Mouse (Mus musculus): ENCODE data around the gene Tmem220.
"Not testable (repeated sequence)": the region's sequence is repeated elsewhere in the genome, so short reads cannot be mapped to it uniquely, and the experiment has no call there.

Gene Tmem220

DNA sequence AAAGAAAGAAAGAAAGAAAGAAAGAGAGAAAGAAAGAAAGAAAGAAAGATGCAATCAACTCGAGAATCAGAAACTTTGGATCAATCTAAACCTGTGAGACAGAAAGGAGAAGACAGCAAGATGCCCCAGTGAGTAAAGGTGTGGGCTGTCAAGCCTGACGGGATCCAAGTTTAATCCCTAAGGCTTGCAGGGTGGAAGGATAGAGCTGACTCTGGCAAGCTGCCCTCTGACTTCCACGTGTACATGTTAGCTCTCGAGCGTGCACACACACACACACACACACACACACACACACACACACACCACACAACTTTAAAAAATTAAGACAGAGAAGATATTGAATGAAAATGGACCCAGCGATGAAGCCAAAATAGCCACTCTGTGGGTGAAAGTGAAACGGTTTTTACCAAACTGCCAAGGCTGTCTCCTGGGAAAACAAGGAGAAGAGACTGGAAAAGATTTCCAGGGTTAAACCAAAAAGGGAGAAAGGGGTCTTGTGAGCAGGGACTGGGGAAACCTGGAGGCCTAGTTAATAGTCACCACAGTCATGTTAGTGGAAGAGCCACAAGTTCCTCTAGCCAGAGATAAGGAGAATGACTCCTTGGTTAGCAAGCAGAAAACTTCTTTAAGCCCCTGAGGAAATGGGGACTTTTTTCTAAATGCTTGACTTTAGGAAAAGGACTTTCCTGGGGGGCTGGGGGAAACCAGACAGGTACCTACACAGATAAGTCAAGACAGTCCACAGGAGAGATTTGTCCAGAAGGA, 5.1 kb upstream of the Tmem220 start:
- no peak for DNase-seq (ENCODE audit: low spot score)

DNA sequence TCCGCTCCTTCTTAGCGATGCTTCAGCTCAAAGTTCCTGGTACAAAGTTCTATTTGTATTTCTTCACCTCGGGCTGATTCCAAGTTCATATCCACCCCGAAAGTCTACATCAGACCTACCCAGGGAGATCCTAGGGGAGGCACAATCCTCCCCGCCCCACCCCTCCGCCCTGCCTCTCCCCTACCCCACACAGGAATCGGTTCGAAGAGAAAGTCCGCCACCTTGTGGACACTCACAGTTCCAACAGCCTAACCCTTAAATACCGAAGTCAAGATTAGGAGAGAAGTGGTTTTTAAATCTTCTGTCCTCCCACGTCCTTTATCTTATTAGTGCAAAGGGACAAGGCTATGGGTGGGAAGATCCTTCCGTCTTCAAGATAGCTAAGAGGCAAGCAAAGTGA, 4.0 kb upstream of the Tmem220 start:
- peak; percentile 51 for DNase-seq (ENCODE audit: low spot score)

DNA sequence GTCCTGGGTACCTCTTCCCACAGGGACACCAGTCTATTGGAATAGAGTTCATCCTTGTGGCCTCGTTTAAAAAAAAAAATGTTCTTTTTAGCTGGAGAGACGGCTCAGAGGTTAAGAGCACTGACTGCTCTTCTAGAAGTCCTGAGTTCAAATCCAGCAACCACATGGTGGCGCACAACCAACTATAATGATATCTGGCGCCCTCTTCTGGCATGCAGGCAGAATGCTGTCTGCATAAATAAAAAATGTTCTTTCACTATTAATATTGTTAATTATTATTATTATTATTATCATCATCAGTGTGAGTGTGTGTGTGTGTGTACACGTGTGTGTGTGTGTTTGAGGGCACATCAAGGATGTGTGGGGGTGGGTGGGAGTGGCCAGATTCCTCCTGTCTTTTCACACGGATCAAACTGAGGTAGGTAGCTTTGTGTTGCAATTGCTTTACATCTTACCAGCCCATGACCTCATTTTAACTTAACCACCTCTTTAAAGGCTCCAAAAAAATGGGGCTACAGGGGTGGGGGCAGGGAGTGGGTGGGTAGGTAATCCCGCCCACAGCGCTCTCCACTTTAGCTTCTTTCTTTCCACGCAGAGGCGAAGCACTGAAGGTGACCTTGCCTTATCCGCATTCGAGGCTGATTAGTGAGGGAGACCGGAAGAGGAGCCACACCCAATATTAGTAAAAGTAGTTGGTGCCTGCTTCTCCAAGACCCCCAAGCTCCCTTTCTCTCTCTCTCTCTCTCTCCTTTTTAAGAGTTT, 2.4 kb upstream of the Tmem220 start:
- DNase-seq (ENCODE audit: low spot score): no peak

DNA sequence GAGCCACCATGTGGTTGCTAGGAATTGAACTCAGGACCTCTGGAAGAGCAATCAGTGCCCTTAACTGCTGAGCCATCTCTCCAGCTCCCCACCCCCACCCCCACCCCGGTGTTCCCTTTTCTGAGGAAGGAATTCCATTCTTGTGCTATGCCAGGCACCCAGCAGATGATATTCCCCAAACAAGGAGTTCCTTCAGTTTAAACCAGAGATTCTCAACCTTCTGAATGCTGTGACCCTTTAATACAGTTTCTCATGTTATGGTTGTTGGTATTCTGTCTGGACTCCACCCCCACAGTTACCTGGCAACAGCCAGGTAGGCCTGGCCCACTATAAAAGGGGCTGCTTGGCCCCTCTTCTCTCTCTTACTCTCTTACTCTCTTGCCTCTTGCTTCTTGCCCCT, 1.8 kb upstream of the Tmem220 start:
- not testable (repeated sequence) for DNase-seq (ENCODE audit: low spot score)

DNA sequence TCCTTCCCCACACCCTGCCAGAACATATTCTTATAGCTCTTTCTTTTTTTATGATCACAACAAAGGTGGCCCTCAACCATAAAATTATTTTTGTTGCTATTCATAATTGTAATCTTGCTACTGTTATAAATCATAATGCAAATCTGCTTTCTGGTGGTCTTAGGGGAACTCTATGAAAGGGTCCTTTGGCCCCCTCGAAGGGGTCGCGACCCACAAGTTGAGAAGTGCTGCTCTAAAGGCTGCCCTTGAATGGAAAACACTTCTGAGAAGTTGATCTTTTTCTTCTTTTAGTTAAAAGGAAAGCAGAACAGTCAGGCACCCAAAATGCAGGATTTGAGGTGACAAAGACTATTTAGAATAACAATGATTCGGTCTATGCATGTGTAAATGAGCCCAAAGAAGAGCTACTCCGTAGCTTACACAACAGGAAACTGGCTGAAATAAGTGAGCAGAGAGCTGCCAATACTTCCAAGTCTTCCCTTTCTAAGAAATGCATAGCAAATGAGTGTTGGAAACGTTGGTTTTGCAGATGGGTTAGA, 1.1 kb upstream of the Tmem220 start:
- no peak for DNase-seq (ENCODE audit: low spot score)

DNA sequence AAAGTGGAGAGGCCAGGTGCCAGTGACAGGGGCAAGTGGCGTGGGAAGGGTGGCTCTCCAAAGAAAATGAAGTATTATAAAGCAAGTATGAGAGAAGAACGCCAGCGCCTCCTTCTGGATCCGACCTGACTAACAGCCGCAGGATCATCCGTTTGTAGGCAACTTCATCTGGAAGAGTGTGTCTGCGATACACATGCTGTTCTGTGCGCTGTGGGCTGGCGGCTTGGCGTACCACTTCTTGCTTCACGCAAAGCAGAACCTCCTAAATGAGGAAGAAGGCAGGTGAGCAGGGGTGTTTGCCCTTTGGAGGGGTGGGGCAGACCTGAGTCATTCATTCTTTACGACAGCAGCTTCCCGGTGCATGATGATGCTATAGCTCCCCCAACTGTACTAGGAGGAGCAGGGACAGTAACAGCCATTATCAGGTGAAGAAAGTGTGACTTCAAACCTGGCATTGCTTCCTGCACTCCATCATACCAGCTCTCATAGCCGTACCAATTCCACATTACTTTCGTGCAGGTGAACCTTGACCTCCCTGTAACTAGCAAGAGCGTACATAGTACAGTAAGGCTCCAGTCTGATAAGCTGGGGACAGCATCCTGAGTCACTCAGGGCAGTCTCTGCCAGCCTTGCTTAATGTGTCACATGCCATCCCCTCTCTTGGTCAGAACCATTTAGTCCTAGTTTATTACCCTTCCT, 6.1 kb downstream of the Tmem220 start:
- no peak for DNase-seq (ENCODE audit: low spot score)

DNA sequence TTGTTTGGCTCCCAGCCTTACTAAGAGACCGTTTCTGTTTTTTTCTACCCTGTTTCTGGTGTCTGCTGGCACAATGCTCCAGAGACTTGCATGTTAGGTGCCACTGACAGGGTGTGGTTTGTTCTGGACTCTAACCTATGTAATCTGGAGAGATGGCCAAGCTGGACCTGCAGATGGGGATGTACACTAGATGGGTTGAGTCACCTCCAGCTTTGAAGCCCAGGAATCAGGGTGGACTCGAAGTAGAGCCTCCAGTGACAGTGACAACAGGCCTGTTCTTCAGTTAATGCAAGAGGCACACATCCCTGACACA, 6.6 kb downstream of the Tmem220 start:
- no peak for DNase-seq (ENCODE audit: low spot score)

DNA sequence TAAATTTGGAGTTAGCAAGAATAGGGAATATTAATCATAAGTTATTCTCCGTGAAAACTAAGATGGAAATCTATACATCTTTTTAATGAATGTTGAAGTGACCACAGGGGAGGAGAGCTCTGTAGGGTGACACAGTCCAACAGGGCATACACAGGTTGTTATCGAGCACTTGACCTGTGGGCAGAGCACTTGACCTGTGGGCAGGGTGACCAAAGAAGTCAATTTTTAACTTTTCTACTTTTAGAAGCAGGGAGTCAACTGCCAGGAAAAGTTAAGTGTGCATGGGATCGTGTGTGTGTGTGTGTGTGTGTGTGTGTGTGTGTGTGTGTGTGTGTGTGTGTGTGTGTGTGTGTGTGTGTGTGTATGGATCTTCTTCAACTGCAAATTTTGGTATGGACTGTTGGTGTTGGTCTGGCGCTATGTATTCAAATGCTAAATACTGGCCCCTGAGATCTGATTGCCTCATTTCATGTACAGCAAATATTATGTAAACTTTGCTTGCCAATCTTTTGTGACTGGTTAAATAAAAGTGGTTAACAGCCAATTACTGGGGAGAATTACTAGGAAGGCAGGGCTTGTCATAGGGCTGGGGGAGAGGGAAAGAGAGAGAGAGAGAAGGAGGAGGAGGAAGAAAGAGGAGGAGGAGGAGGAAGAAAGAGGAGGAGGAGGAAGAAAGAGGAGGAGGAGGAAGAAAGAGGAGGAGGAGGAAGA, 10.0 kb downstream of the Tmem220 start:
- DNase-seq (ENCODE audit: low spot score): no peak

DNA sequence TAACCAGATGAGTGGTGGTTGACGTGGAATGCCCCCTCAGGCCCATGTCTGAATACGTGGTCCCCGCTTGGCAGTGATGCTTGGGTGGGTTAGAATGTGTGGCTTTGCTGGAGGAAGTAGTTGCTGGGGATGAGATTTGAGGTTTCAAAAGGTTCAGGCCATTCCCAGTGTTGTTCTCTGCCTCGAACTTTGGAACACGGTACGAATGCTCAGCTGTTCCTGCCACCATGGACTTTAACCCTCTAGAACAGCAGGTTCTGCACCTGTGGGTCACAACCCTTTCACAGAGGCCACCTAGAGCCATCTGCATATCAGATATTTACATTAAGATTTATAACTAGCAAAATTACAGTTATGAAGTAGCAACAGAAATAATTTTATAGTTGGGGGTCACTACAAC, 11.3 kb downstream of the Tmem220 start:
- no peak for DNase-seq (ENCODE audit: low spot score)

DNA sequence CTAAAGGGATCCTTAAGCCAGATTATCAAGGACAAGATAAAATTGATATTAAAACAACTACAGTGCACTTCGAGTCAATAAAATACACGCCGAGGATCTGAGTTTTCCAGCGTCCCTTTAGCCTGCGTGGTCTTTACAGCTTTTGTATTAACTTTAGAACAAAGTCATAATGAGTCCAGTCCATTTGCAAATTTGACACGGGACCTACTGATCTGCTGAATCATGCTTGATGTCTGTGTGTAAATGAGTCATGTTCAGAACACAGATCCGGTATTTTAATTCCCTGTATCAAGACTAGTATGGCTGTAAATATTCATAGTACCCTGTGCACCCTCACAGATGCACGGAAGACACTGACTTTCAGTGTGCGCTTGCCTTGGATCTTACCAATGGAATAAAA, 11.9 kb downstream of the Tmem220 start:
- DNase-seq (ENCODE audit: low spot score): no peak

DNA sequence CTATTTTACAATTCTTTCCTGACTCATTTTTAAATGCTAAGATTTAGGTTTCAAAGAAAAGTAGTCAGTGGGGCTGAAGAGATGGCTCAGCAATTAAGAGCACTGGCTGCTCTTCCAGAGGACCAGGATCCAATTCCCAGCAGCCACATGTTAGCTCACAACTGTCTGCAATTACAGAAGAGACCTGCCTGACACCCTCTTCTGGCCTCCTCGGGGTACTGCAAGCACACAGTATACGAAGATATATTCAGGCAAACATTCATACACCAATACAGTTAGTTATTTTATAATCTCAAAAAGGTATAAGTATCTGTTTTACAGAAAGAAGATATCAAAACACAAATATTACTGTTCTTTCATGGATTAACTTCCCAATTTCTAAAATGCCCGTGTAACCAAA, 14.8 kb downstream of the Tmem220 start:
- DNase-seq (ENCODE audit: low spot score): no peak

DNA sequence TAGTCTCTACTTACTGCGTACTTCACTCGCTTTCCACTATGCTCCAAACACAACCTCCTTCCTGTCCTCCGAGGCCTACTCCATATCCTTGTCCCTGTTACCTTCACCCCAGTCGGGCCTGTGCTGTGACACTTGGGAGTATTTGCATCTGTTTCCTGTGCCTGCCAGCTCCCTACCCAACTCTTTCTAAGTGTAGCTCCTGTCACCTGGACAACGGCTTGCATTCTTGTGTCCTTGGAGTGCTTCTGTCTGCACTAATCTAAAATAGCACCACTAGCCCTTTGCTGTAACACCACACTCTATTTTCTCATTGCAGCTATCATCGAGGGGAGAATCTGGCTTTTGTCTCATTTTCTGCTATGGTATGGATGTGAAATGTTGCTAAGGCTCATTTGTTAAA, 15.5 kb downstream of the Tmem220 start:
- no peak for DNase-seq (ENCODE audit: low spot score)

DNA sequence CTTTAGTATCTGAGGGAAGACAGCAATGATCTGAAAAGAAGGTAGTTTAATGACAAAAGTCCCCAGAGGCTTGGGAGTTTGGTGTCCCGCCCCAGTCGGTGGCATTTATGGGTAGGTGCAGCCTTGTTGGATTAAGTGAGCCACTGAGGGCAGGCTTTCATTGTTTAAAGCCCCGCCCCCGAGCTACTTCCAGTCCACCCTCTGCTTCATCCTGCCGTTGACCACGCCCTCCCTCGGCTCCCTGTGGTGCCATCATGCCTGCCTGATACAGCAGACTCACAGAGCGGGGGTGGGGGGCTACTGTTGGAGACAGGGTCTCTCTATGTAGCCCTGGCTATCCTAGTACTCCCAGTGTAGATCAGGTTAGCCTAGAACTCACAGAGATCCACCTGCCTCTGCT, 18.1 kb downstream of the Tmem220 start:
- DNase-seq (ENCODE audit: low spot score): no peak

DNA sequence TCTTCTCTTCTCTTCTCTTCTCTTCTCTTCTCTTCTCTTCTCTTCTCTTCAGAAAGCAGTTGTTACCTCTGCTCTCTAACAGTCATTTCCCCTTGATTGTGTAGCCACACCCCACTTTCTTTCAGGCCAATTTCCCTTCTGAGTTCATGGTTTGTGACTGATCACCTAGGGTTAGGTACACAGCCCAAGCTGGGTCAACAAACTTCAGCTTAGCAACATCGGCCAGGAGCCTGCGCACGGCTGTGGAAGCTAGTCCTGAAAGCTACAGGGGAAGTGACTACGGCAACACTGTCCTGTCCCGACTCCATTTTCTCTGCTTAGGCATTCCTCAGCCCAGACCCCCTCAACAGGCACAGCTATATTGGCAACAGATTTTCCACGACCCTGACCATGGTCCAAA, 20.0 kb downstream of the Tmem220 start:
- no peak for DNase-seq (ENCODE audit: low spot score)

DNA sequence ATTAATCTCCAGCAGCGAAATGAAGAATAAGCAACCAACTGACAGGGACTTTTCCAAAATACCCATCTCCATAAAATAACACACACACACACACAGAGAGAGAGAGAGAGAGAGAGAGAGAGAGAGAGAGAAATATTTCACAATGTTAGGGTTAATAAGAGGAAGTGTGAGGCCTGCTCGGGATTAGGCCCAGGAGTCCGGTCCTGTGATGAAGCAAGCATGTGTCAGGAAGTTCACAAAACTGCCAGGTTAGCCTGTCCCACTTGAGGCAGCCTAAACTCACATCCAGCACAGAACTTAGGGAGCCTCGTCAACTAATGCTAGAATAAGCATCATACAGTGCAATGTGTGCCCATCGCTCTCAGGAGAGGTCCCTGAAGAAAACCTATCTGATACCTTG, 22.2 kb downstream of the Tmem220 start:
- DNase-seq (ENCODE audit: low spot score): no peak

DNA sequence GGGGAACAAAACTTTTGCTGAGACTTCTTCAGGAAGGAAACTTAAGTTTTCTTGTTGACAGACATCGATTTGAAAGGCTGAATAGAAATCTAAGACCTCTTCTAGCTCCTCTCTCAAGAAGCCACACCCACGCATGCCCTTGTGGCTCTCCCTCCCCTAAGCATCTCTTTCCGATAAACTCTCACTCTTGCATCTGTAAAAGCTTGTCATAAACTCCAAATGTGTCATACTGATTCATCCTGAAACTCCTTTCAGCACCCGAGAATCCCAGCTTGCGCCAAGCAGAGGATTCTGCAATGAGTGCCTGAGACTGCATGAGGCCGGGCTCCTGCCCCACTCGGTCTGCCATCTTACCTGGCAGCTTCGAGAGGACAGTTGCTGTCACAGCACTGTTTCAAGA, 23.5 kb downstream of the Tmem220 start:
- no peak for DNase-seq (ENCODE audit: low spot score)

DNA sequence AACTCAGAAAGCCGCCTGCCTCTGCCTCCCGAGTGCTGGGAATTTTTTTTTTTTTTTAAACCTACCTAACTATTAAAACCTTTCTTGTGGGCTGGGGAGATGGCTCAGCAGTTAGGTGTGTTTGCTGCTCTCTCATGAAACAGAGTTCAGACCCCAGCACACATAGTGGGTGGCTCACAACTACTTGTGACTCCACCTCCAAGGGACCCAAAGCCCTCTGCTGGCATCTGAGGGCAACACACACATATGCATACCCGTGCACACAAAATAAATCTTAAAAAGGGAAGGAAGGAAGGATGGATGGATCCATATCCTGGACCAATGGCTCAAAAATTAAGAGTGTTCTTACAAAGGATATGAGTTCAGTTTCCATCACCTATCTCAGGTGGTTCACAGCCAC, 24.3 kb downstream of the Tmem220 start:
- DNase-seq (ENCODE audit: low spot score): no peak

DNA sequence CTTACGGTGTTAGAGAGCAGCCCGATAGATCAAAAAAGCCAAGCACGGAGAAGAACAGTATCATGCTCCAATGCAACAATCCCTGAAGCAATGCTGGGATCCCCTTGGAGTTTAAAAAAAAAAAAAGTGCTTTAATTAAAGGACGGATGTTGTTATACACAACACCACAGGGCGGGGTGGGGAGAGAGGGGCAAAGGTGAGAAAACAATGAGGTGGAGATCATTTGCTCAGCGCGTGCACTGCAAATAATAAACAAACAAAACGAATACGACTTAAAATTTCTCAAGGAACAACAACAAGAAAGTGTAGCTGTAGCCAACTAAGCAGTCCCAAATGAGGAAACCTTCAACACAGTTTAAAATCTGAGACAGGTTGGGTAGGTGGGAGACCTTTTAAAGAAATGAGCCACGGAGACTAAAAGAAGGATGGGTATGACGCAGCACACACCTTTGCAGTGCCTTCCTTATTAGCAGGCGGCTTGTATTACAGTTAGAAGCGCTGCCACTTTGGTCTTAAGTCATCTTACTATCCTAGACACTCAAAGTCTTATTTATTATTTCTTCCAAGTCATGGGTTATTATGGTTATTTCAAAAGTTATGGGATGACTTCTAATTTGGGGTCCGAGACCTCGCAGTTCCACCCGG, 26.8 kb downstream of the Tmem220 start:
- DNase-seq (ENCODE audit: low spot score): no peak

DNA sequence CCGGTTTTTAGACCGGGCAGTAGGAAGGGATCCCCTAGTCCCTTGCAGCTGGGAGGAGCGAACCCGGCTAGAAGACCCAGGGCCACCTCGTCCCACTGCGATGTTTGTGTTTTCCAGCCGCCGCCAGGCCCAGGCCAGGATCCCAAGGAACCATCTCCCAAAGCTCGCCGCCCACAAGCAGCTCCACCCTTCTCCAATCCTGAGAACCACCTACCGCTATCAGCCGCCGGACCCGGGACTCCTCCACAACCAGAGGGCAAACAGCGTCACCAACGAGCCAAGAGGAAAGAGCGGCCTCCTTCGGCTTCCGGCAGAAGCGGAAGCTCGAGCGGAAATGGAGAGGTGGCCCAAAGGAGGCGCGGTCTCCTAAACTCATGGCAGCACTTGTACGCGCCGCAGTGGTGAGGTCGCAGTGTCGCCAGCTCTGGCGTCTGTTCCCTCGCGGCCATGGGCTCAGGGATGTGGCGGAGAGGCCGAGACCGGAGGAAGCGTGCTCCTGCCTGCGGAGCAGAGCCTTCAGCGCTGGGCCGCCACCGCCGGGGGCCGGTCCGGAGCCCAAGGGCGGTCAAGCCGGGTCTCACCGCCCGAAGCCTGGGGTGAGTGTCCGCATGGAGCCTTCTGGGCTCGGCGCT, 27.5 kb downstream of the Tmem220 start, which contains the start of the genes Adprm and Sco1:
Adprm (minus strand) TSS at position 274 of the 632 bp plus-strand sequence.
Sco1 (plus strand) TSS at position 350 of the 632 bp plus-strand sequence.
- peak; percentile 88 for DNase-seq (ENCODE audit: low spot score)

DNA sequence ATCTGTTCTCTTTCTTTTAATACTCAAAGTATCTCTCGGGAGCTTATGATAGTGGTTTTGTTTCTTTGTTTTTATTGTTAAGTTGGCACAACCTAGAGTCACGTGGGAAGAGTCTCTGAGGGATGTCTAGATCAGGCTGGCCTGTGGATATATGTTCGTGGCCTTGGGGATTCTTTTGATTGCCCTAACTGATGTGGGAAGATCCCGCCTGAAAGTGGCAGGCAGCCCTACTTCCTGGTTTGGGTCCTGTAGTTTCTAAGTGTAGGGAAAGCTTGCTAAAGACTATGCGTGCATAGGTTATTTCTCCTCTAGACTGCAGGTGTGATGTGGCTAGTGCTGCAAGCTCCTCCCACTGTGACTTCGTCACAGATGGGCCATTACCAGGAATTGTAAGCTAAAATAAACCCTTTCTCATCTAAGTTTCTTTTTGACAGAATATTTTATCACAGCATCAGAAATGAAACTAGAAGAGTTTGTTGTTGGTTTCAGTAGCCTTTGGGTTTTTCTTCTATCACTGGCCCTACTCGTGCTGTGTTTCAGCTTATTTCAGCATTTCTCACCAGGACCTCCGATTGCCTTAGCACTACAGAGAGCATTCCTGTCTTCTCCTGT, 29.9 kb downstream of the Tmem220 start:
- no peak for DNase-seq (ENCODE audit: low spot score)

DNA sequence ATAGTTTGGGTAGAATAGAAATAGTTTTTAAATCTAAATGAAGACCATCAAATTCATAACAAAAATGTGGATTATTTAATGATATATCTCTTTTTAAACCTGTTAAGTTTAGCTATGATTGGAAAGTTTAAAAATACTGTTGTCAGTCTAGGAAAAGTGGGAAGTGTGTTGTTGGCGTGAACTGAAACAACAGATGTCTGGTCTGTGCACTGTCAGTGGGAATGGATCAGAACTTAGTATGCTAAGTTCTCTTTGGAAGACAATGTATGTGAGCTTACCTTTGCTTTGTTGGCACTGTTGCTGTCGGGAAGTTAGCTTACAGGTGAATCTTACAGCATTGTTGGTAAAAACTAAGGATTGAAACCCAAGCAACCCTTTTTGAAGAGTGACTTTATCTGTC, 36.4 kb downstream of the Tmem220 start:
- DNase-seq (ENCODE audit: low spot score): no peak

Measured in testis, postnatal 14 days (tissue).